Mouse (Mus musculus): ENCODE measurements around the gene Olfml2a.
A peak's percentile ranks its signal among the peaks of the same experiment; 100 is the strongest.

- peak; percentile 97 for TF ChIP-seq CTCF (IDR thresholded peaks at IDR 0.05; ENCODE audit: borderline replicate concordance, extremely low read depth, insufficient read depth, insufficient read length)
- TF ChIP-seq POLR2A (IDR thresholded peaks at IDR 0.05; ENCODE audit: borderline replicate concordance, extremely low read depth, insufficient read depth, insufficient read length, poor library complexity, severe bottlenecking) = no peak
Measured at GRCm38 (mm10) chr2:38927115-38927979, 4.4 kb upstream of the Olfml2a start, which contains the start of gene Nr6a1.

Measured in brain, embryonic 14.5 days (tissue).